Mouse (Mus musculus): Measurements from ENCODE around the gene Ring1. TPM values are rescaled to one million over a fixed set of nuclear protein-coding genes. Genes with fewer than 3 reads are reported as not detected.

The Ring1 gene
- 10 to 100 TPM in 1 of 2 experiments, 1 to 10 TPM in 1; 8.4 to 13.9 TPM for total RNA-seq (2023)

DNA sequence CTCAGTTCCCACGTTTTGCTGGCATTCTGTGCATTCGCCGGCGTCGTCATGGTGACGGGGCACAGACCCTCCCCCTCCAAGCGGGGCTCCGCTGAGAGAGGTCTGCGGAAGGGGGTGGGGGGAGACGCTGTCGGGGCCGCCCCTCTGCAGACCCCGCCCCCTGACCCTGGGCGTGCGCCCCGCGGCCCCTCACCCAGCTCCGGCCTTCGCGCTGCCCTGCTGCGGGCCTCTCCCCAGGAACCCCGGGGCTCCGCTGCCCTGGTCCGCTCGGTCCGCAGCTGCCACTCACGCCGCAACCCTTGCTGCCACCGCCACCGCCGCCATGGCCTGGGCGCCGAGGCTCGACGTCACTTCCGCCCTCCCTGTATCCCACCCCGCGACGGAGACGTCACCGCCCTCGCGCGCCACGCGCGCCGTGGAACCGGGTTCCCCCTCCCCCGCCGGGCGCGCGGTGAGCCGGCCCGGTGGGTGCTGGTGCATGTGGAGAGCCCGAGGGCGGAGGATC is at the start of gene Ring1:
Gene Ring1 (minus strand): TSS at position 364 of the 505 bp plus-strand sequence.

DNA sequence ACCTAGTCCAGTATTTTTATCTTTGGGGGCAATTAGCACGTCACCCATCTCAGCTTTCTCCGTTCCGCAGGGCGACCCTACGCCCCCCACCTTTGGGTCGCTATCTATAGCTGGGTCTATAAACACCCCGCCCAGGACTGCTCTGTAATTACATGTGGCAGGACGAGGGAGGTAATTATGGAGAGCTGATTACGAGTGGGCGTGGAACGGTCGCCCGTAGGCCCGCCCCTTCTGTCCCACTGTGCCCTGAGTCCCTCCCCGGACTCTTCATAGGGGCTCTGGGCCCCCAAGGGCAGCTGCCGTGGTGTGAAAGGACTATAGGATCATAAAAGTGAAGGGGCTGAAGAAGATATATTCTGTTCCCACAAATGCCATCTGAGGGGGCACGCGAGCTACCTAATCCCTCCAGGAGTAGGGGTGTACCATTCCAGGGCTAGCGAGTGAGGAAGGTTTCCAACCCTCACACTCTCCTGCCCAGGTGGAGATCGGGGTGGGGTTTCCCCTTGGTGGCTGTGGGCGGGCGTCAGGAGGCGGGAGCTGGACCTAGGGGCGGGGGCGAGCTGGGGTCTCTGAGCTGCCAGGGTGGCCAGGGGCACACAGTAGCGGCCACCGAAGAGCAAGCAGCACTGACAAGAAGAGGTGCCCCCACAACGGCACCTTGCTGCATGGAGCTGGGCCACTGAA is 14.5 kb upstream of the Ring1 start, which contains the start of gene Col11a2:
Gene Col11a2 (plus strand): TSS at position 560 of the 684 bp plus-strand sequence.

DNA sequence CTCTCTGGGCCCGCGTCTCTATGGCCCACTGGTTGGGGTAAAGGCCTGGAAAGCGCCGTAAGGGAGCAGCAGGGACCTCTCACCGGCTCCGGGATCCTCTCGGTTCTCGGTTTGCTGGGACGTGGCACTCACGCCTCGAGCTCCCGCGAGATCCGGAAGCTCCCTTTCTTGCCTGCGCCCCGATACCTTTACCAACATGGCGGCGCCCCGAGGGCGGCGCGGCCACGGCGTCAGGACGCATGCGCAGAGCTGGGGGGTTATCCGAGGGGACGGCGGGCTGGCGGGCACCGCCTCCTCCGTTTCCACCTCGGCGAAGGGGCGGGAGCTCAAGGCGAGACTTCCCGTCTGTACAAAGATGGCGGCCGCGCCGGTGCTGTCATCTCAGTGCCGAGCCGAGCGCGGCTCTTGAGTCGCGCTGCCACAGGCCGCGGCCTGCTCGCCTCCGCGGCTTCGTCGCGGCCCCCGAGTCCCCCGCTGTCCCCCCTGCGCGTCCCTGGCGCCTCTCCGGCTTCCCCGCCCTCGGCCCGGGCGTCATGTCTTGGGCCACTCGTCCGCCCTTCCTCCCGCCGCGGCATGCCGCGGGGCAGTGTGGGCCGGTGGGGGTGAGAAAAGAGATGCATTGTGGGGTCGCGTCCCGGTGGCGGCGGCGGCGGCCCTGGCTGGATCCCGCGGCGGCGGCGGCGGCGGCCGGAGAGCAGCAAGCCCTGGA is 7.1 kb upstream of the Ring1 start, which contains the start of the genes Slc39a7 and Rxrb:
Gene Slc39a7 (minus strand): TSS at position 218 of the 709 bp plus-strand sequence.
Gene Rxrb (plus strand): TSS at position 348 of the 709 bp plus-strand sequence.

DNA sequence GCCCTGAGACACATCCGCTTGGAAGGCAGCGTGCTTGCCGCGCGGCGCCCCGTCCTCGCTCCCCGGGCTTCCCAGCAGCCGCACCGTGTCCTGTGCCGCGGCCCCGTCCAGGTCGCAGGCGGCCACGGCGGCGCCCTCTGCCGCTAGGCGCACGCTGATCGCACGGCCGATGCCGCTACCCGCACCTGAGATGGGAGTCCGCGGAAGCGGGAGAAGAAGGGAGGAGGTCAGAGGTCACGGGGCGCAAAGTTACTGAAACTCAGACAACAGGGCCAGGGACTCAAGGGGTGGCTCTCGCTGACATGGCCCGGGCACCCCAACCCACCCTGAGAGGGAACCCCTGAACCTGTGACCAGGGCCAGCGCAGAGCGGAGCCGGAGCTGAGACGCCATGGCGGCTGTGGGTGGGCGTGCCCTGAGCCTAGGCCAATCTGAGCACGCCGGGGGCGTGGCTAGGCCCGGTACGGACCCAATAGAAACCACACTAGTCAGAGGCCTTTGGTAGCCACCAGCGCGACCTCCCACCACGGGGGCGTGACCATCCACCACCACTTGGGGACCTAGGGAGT is 3.3 kb upstream of the Ring1 start, which contains the start of gene H2-Ke6:
Gene H2-Ke6 (minus strand): TSS at position 405 of the 568 bp plus-strand sequence.

DNA sequence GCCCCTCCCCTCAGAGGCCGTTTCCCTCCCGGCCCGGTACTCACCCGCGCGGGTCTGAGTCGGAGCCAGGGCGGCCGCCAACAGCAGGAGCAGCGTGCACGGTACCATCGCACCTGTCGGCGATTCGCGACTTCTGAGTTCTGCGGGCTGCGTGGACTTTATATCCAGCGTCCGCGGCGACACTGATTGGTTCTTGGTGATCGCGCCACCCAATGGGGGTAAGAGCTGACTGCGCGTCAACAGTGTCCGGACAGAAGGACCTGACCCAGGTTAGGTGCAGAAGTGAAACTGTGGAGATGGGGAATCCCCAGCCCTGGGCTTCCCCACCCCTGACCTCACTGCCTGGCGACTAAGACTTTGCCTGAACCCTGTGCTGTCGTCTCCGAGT is 24.3 kb downstream of the Ring1 start, which contains the start of gene H2-K1:
Gene H2-K1 (minus strand): TSS at position 198 of the 388 bp plus-strand sequence.

Other genes starting within 250 kb of the Ring1 start
- gene Angptl4, start 242.8 kb downstream of the Ring1 start, total RNA-seq (2023), result 1 to 10 TPM; 1.9 to 2.0 TPM
- 1 to 10 TPM; 4.7 to 6.3 TPM for gene Kank3, start 214.2 kb downstream of the Ring1 start, total RNA-seq (2023)
- 1,000 to 10,000 TPM; 1,192 to 1,292 TPM for gene Rps28, start 200.1 kb downstream of the Ring1 start, total RNA-seq (2023)
- 100 to 1,000 TPM; 111 TPM for gene Ndufa7, start 200.1 kb downstream of the Ring1 start, total RNA-seq (2023)
- gene Cd320, start 181.6 kb downstream of the Ring1 start, total RNA-seq (2023), result 1 to 10 TPM; 1.4 to 1.6 TPM
- gene Gm7029, start 150.8 kb downstream of the Ring1 start, total RNA-seq (2023), result not detected
- 10 to 100 TPM; 43.5 to 51.2 TPM for gene Kifc1, start 134.0 kb downstream of the Ring1 start, total RNA-seq (2023)
- under 1 TPM in 1 of 2 experiments, not detected in 1; 0.75 TPM for gene Platr17, start 119.5 kb downstream of the Ring1 start, total RNA-seq (2023)
- 10 to 100 TPM; 31.0 to 43.2 TPM for gene Daxx, start 115.3 kb downstream of the Ring1 start, total RNA-seq (2023)
- gene Tapbp, start 108.8 kb downstream of the Ring1 start, total RNA-seq (2023), result 100 to 1,000 TPM; 223 to 251 TPM
- 10 to 100 TPM; 33.5 to 33.8 TPM for gene Zbtb22, start 108.8 kb downstream of the Ring1 start, total RNA-seq (2023)
- 100 to 1,000 TPM; 227 to 229 TPM for gene Rgl2, start 95.1 kb downstream of the Ring1 start, total RNA-seq (2023)
- 10 to 100 TPM; 47.8 to 54.5 TPM for gene Pfdn6, start 84.3 kb downstream of the Ring1 start, total RNA-seq (2023)
- 10 to 100 TPM; 21.7 to 22.4 TPM for gene Wdr46, start 84.0 kb downstream of the Ring1 start, total RNA-seq (2023)
- 10 to 100 TPM; 10.3 to 10.5 TPM for gene B3galt4, start 73.2 kb downstream of the Ring1 start, total RNA-seq (2023)
- 10 to 100 TPM; 54.0 to 58.9 TPM for gene Vps52, start 68.9 kb downstream of the Ring1 start, total RNA-seq (2023)
- gene Rps18, start 68.7 kb downstream of the Ring1 start, total RNA-seq (2023), result 100 to 1,000 TPM; 476 to 509 TPM
- 1,000 to 10,000 TPM; 1,097 to 1,101 TPM for gene H2-K1, start 24.3 kb downstream of the Ring1 start, total RNA-seq (2023)
- 10 to 100 TPM; 59.9 to 61.3 TPM for gene H2-Ke6, start 3.4 kb upstream of the Ring1 start, total RNA-seq (2023)
- gene Slc39a7, start 7.0 kb upstream of the Ring1 start, total RNA-seq (2023), result 10 to 100 TPM; 60.8 to 68.3 TPM
- gene Rxrb, start 7.1 kb upstream of the Ring1 start, total RNA-seq (2023), result 10 to 100 TPM; 45.9 to 68.6 TPM
- gene Col11a2, start 14.8 kb upstream of the Ring1 start, total RNA-seq (2023), result 10 to 100 TPM; 16.6 to 17.7 TPM
- 1 to 10 TPM; 1.1 to 1.9 TPM for gene H2-Oa, start 67.7 kb upstream of the Ring1 start, total RNA-seq (2023)
- 10 to 100 TPM; 57.6 to 63.6 TPM for gene H2-DMa, start 94.9 kb upstream of the Ring1 start, total RNA-seq (2023)
- gene Brd2, start 98.0 kb upstream of the Ring1 start, total RNA-seq (2023), result 100 to 1,000 TPM; 215 to 218 TPM
- 10 to 100 TPM; 22.7 to 25.3 TPM for gene H2-DMb2, start 118.6 kb upstream of the Ring1 start, total RNA-seq (2023)
- gene H2-DMb1, start 128.4 kb upstream of the Ring1 start, total RNA-seq (2023), result 10 to 100 TPM; 33.3 to 51.5 TPM
- 10 to 100 TPM; 47.4 to 56.7 TPM for gene Tap1, start 162.9 kb upstream of the Ring1 start, total RNA-seq (2023)
- gene Psmb9, start 163.1 kb upstream of the Ring1 start, total RNA-seq (2023), result 10 to 100 TPM; 83.3 to 88.3 TPM
- 100 to 1,000 TPM in 1 of 2 experiments, 10 to 100 TPM in 1; 89.4 to 111 TPM for gene Psmb8, start 173.0 kb upstream of the Ring1 start, total RNA-seq (2023)
- 10 to 100 TPM; 79.7 to 84.6 TPM for gene Tap2, start 178.8 kb upstream of the Ring1 start, total RNA-seq (2023)
- 1 to 10 TPM; 1.7 to 1.9 TPM for gene H2-Ob, start 214.2 kb upstream of the Ring1 start, total RNA-seq (2023)
- gene H2-Ab1, start 233.0 kb upstream of the Ring1 start, total RNA-seq (2023), result 100 to 1,000 TPM in 1 of 2 experiments, 10 to 100 TPM in 1; 96.2 to 115 TPM

All from neutrophil, adult 83 days (primary cell).